Mouse (Mus musculus) ES-CJ7 (cell line): Measurements from ENCODE around the gene Brsk1.
A peak's percentile ranks its signal among the peaks of the same experiment; 100 is the strongest.

Experiments
- DNase-seq: peaks from one replicate; pipeline ENCODE4 v3.0.0; 2011; ENCODE audit warnings: low read depth, low spot score

Gene Brsk1

GRCm38 (mm10) chr7:4690387-4690786 lies at the start of gene Brsk1:
Gene Brsk1, plus strand, starts transcription at chr7:4690604.
- DNase-seq, result peak; percentile 83

GRCm38 (mm10) chr7:4641155-4641554 lies 49.2 kb upstream of the Brsk1 start:
- DNase-seq, result no peak

- DNase-seq, result no peak
These were observed 48.4 kb upstream of the Brsk1 start for GRCm38 (mm10) chr7:4641956-4642355.

GRCm38 (mm10) chr7:4643225-4643624 lies 47.2 kb upstream of the Brsk1 start:
- no peak for DNase-seq

- no peak for DNase-seq
These were observed 43.6 kb upstream of the Brsk1 start for GRCm38 (mm10) chr7:4646806-4647205.

- DNase-seq, result no peak
These were observed 43.1 kb upstream of the Brsk1 start for GRCm38 (mm10) chr7:4647291-4647690.

- DNase-seq, result no peak
These were observed 42.4 kb upstream of the Brsk1 start for GRCm38 (mm10) chr7:4647992-4648391.

- peak; percentile 42 for DNase-seq
These were observed 38.8 kb upstream of the Brsk1 start for GRCm38 (mm10) chr7:4651581-4651980.

- DNase-seq, result no peak
These were observed 37.7 kb upstream of the Brsk1 start for GRCm38 (mm10) chr7:4652726-4653125.

- no peak for DNase-seq
These were observed 37.1 kb upstream of the Brsk1 start for GRCm38 (mm10) chr7:4653351-4653750.

GRCm38 (mm10) chr7:4653780-4654179 lies 36.6 kb upstream of the Brsk1 start:
- DNase-seq, result no peak

GRCm38 (mm10) chr7:4654221-4654620 lies 36.2 kb upstream of the Brsk1 start:
- DNase-seq, result no peak

GRCm38 (mm10) chr7:4655393-4655792 lies 35.0 kb upstream of the Brsk1 start:
- DNase-seq, result no peak

- DNase-seq, result no peak
These were observed 34.5 kb upstream of the Brsk1 start for GRCm38 (mm10) chr7:4655916-4656315.

GRCm38 (mm10) chr7:4656818-4657217 lies 33.6 kb upstream of the Brsk1 start:
- no peak for DNase-seq

- DNase-seq, result no peak
These were observed 32.8 kb upstream of the Brsk1 start for GRCm38 (mm10) chr7:4657521-4658127.

- peak; percentile 40 for DNase-seq
These were observed 32.1 kb upstream of the Brsk1 start for GRCm38 (mm10) chr7:4658128-4658907.

GRCm38 (mm10) chr7:4658912-4659551 lies 31.4 kb upstream of the Brsk1 start, which contains the start of gene Ppp6r1:
Gene Ppp6r1, minus strand, starts transcription at chr7:4659019.
- peak; percentile 96 for DNase-seq

GRCm38 (mm10) chr7:4659911-4660443 lies 30.4 kb upstream of the Brsk1 start:
- no peak for DNase-seq

- no peak for DNase-seq
These were observed 27.2 kb upstream of the Brsk1 start for GRCm38 (mm10) chr7:4663179-4663578.

GRCm38 (mm10) chr7:4663742-4664141 lies 26.7 kb upstream of the Brsk1 start:
- DNase-seq, result no peak

- no peak for DNase-seq
These were observed 23.5 kb upstream of the Brsk1 start for GRCm38 (mm10) chr7:4666871-4667270.
